Mouse (Mus musculus) forebrain, postnatal 0 days (tissue): ENCODE data around the gene 4932438H23Rik. TPM values are rescaled to one million over a fixed set of nuclear protein-coding genes. Genes with fewer than 3 reads are reported as not detected.

ENCODE experiments used
- ATAC-seq: fragments of 200-750 bp; cut with Nextera tagmentation; 2 replicates; pipeline ENCODE4 v1.8.0; 2017; ENCODE audit warnings: mild to moderate bottlenecking, moderate library complexity
- DNase-seq: peaks from one replicate; pipeline ENCODE4 v3.0.0-alpha.2; 2015
- H3K27ac ChIP-seq: fragments of 300-500 bp; sonication (generic); 2 replicates; pipeline ENCODE4 v1.5.1; 2014; ENCODE audit warnings: low read depth, mild to moderate bottlenecking, antibody characterized with exemption, low read length, moderate library complexity, mixed read lengths
- H3K27me3 ChIP-seq: fragments of 300-500 bp; sonication (generic); 2 replicates; pipeline ENCODE4 v1.6.1; 2014; ENCODE audit warnings: mild to moderate bottlenecking, low read length, mixed read lengths; ENCODE audit not compliant: insufficient read depth
- H3K36me3 ChIP-seq: fragments of 300-500 bp; sonication (generic); 2 replicates; pipeline ENCODE4 v1.6.1; 2014; ENCODE audit warnings: mild to moderate bottlenecking, moderate library complexity; ENCODE audit not compliant: insufficient read depth
- H3K4me1 ChIP-seq: fragments of 300-500 bp; sonication (generic); 2 replicates; pipeline ENCODE4 v1.6.1; 2014; ENCODE audit warnings: antibody characterized with exemption; ENCODE audit not compliant: insufficient read depth
- H3K4me2 ChIP-seq: fragments of 300-500 bp; sonication (generic); 2 replicates; pipeline ENCODE4 v1.6.1; 2014; ENCODE audit warnings: low read depth, mild to moderate bottlenecking, moderate library complexity
- H3K4me3 ChIP-seq: fragments of 300-500 bp; sonication (generic); 2 replicates; pipeline ENCODE4 v1.5.1; 2014; ENCODE audit warnings: low read depth, low read length, mixed read lengths
- H3K9ac ChIP-seq: fragments of 300-500 bp; sonication (generic); 2 replicates; pipeline ENCODE4 v1.6.1; 2014; ENCODE audit warnings: mild to moderate bottlenecking
- H3K9me3 ChIP-seq: fragments of 300-500 bp; sonication (generic); 2 replicates; pipeline ENCODE4 v1.6.1; 2016; ENCODE audit warnings: low read length
- CTCF ChIP-seq: sonication (generic); IDR thresholded peaks from 2 replicates; pipeline ENCODE4 v1.5.1; 2016; ENCODE audit warnings: antibody characterized with exemption, control low read depth, low read depth
- WGBS: fragments of 180-500 bp; shearing (Covaris S2); extraction: QIAGEN DNeasy Blood & Tissue Kit; methylation state at CpG from one replicate; pipeline ENCODE4 v1.1.7; 2014; 5-methylcytosine and 5-hydroxymethylcytosine counted together
- polyA plus RNA-seq: library from polyadenylated mRNA; unstranded; fragments of >200 nt; fragmentation: Nextera tagmentation; extraction: Ambion mirVana; gene quantifications from 2 replicates; pipeline ENCODE4 v1.2.1, GENCODE M21; 2015
- total RNA-seq: library from RNA; depleted of rRNA; stranded (reverse); fragments of >200 nt; gene quantifications from 2 replicates; pipeline ENCODE4 v1.2.3, GENCODE M21; 2014

The 4932438H23Rik gene
- total and polyA plus RNA-seq, 2 experiments from 2014 or later, result 0.81 to 1.2 TPM

DNA sequence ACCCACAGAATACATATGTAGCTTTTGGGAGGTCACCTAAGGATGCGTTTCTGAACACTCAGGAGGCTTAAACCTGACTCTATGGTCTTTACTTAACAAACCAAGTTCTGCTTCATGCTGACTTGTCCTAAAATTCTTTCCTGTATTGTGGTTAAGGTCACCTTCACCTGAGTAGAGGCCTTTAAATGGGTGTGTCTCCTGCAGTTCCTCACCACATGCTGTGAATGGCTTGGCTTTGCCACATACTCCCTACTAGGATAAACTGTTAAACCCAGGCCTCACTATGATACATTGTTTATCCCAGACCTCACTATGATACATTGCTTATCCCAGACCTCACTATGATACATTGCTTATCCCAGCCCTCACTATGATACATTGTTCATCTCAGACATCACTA, 22.7 kb downstream of the 4932438H23Rik start:
- Histone ChIP-seq H3K4me3 (no peak overlapping the region), H3K9me3 (no peaks in the 10 kb centered on the region), H3K4me1 (no peaks in the 10 kb centered on the region), H3K4me2 (no peak overlapping the region), H3K27me3 (no peaks in the 10 kb centered on the region), H3K9ac (no peak overlapping the region), H3K36me3 (no peaks in the 10 kb centered on the region), H3K27ac (no peak overlapping the region)
- 93% methylated on average over 1 of the region's 1 CpGs for WGBS
- no peak for ATAC-seq
- no peak for TF ChIP-seq CTCF
- no peak for DNase-seq

GRCm38 (mm10) chr16:91068969-91069368, 26.0 kb downstream of the 4932438H23Rik start:
- TF ChIP-seq CTCF, result no peak
- ATAC-seq, result peak; percentile 55
- Histone ChIP-seq H3K4me2 (peak overlapping the region; percentile 20), H3K27ac (no peak overlapping the region), H3K4me3 (no peak overlapping the region), H3K36me3 (no peaks in the 10 kb centered on the region), H3K9me3 (no peaks in the 10 kb centered on the region), H3K9ac (no peak overlapping the region), H3K27me3 (no peaks in the 10 kb centered on the region), H3K4me1 (no peaks in the 10 kb centered on the region)
- peak; percentile 50 for DNase-seq
- 15% methylated on average over 12 of the region's 12 CpGs for WGBS

GRCm38 (mm10) chr16:91067122-91067521, 27.8 kb downstream of the 4932438H23Rik start:
- no peaks in the 10 kb centered on the region for H3K27me3 ChIP-seq
- no peak overlapping the region for H3K4me2 ChIP-seq
- no peaks in the 10 kb centered on the region for H3K4me1 ChIP-seq
- WGBS, result 95% methylated on average over 1 of the region's 1 CpGs
- no peaks in the 10 kb centered on the region for H3K36me3 ChIP-seq
- no peak for TF ChIP-seq CTCF
- H3K9ac ChIP-seq, result no peak overlapping the region
- DNase-seq (no peak), ATAC-seq (no peak)
- H3K27ac ChIP-seq, result no peak overlapping the region
- H3K9me3 ChIP-seq, result no peaks in the 10 kb centered on the region
- no peak overlapping the region for H3K4me3 ChIP-seq

DNA sequence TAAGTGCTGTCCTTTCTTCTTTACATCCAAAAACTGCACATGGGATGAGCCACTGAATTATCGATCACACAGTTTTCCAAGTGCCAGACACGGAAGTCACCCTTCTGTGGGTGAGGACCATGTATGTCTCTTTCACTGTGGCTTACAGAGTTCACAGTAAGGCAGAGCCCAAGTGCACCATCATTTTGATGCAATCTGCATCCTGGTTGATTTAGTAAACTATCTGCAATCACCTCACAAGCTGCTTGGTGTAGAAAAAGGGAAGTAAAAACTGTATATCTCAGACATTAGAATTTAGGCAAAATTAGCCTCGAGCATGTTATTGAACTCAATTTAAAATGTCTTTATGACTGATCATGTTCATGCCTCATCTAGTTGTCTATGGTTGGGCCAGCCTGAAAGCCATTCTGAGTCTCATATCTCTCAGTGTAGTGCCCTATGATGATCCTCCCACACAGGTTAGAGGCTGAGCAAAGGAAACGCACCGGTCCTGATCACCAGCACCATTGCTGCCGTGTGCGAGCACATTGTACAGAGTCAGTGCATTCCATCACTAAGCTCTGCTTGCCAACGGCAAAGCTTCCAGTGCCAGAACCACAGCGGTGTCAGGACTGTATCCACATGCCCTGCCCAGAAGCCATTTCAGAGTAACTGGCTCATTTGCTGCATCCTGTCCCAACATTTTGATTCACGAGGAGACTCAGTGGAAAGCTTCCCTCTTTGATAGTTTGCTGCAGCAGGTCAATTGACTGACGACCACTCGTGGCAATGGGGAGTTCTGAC, 30.1 kb downstream of the 4932438H23Rik start:
- DNase-seq (no peak), ATAC-seq (no peak)
- Histone ChIP-seq H3K4me3 (no peak overlapping the region), H3K9me3 (no peaks in the 10 kb centered on the region), H3K27ac (no peak overlapping the region), H3K27me3 (no peaks in the 10 kb centered on the region), H3K4me2 (no peak overlapping the region), H3K4me1 (no peaks in the 10 kb centered on the region), H3K36me3 (no peaks in the 10 kb centered on the region), H3K9ac (no peak overlapping the region)
- TF ChIP-seq CTCF, result no peak
- WGBS, result 85% methylated on average over 12 of the region's 12 CpGs

- no peak for TF ChIP-seq CTCF
- Histone ChIP-seq H3K9me3 (no peaks in the 10 kb centered on the region), H3K4me2 (no peak overlapping the region), H3K4me3 (no peak overlapping the region), H3K27ac (no peak overlapping the region), H3K36me3 (no peaks in the 10 kb centered on the region), H3K9ac (no peak overlapping the region), H3K27me3 (no peaks in the 10 kb centered on the region), H3K4me1 (no peaks in the 10 kb centered on the region)
- DNase-seq, result no peak
- 94% methylated on average over 10 of the region's 10 CpGs for WGBS
- ATAC-seq, result no peak
Observed at GRCm38 (mm10) chr16:91063786-91064185, 31.1 kb downstream of the 4932438H23Rik start.

- no peak for TF ChIP-seq CTCF
- Histone ChIP-seq H3K36me3 (no peaks in the 10 kb centered on the region), H3K4me1 (no peaks in the 10 kb centered on the region), H3K27me3 (no peaks in the 10 kb centered on the region), H3K27ac (no peak overlapping the region), H3K4me2 (no peak overlapping the region), H3K4me3 (no peak overlapping the region), H3K9me3 (no peaks in the 10 kb centered on the region), H3K9ac (no peak overlapping the region)
- 90% methylated on average over 13 of the region's 13 CpGs for WGBS
- DNase-seq (no peak), ATAC-seq (no peak)
Observed at GRCm38 (mm10) chr16:91061531-91062318, 33.2 kb downstream of the 4932438H23Rik start.

DNA sequence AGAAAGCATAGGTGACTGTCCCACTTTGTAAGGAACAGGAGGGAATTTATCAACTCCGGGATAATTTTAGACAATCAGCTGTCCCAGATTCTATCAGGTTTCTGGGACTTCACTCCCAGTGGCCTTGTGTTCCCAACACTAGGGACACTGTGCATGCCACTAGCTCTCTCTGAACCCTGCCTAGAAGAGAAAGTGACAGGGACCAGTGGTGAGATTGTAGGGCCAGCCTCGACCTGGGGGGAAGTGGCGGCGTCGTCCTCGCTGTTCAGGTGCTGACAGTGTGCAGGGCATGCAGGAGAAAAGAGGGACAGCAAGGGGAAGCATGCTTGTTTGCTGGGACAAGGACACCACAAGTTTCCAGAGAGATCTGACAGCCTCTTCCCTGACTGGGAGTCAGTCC, 37.2 kb downstream of the 4932438H23Rik start:
- H3K4me1 ChIP-seq, result no peaks in the 10 kb centered on the region
- no peak for DNase-seq
- no peaks in the 10 kb centered on the region for H3K27me3 ChIP-seq
- H3K4me2 ChIP-seq, result no peak overlapping the region
- no peak for TF ChIP-seq CTCF
- no peak for ATAC-seq
- 78% methylated on average over 6 of the region's 6 CpGs for WGBS
- no peak overlapping the region for H3K27ac ChIP-seq
- no peak overlapping the region for H3K9ac ChIP-seq
- no peak overlapping the region for H3K4me3 ChIP-seq
- no peaks in the 10 kb centered on the region for H3K9me3 ChIP-seq
- no peaks in the 10 kb centered on the region for H3K36me3 ChIP-seq
